ENCODE assay signal across 8 mouse cellular contexts in the genomic region with DNA sequence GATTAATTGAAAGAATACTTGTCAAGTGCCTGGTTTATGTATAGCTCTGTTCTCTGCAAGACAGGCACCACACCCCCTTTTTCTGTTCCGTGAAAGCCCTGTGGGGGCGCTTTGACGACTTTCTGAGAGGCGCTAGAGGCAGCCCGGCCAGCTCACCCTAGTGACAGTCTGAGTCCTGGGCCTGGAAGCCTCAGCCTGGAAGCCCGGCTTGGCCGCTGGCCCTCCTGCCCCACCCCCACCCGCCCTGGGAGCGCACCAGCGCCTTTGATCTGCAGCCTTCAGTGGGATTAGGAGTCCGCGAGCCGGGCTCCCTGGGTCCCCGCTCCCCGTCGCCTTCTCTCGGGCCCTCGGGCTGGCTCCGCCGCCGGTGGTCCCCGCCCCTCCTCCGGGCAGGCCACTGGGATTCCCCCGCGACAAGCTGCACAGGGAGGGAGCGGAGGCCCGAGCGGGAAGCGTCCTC. TPM values are rescaled to one million over a fixed set of nuclear protein-coding genes. Genes with fewer than 3 reads are reported as not detected.
DNase-seq lines count a peak whose midpoint lies in the region; ATAC-seq lines count a peak whose summit lies in the region.

No protein-coding gene starts in this region.

- H3K36me3 ChIP-seq in hindbrain, embryonic 15.5 days = no peaks in the 10 kb centered on the region

- peak; percentile 56 for DNase-seq in WW6 (ENCODE audit: low read depth, low spot score)
- DNase-seq in cerebellum, postnatal 25 days = peak; percentile 77 to 87
- peak; percentile 82 for DNase-seq in gastrocnemius, adult 18-20 months (ENCODE audit: low spot score)
- peak; percentile 58 to 76 for DNase-seq in layer of hippocampus, postnatal 25 days (ENCODE audit: extremely low spot score in 1 of 2, low spot score in 1 of 2)
- DNase-seq in lung, postnatal 10 days = peak; percentile 95
- peak; percentile 92 for DNase-seq in retina, postnatal 1 day
- peak; percentile 80 for DNase-seq in thymus, postnatal 4 days

- no peaks in the 10 kb centered on the region for H3K9me3 ChIP-seq in hindbrain, embryonic 15.5 days

- H3K27me3 ChIP-seq in hindbrain, embryonic 15.5 days = peaks cover 30% of the 10 kb centered on the region

- H3K4me1 ChIP-seq in hindbrain, embryonic 15.5 days (replicated peaks) = peaks cover 44% of the 10 kb centered on the region

- peak overlapping the region; percentile 55; the same call in 1 of the 2 replicates for H3K27ac ChIP-seq in hindbrain, embryonic 15.5 days (replicated peaks)

- 0% methylated on average over 29 of the region's 29 CpGs for WGBS in hindbrain, embryonic 15.5 days

- peak overlapping the region; percentile 93 for H3K4me2 ChIP-seq in hindbrain, embryonic 15.5 days

- peak; percentile 79 for ATAC-seq in hindbrain, embryonic 15.5 days (ENCODE audit: low FRiP score, low read depth)

- peak overlapping the region; percentile 45 for H3K4me3 ChIP-seq in hindbrain, embryonic 15.5 days

- peak overlapping the region; percentile 43 for H3K9ac ChIP-seq in hindbrain, embryonic 15.5 days

RNA-seq across cellular contexts. Expression of a gene that starts 41.4 kb away (rescaled TPM):
- total RNA-seq in gastrocnemius, adult 18-20 months (2021) = under 1 TPM; 0.23 to 0.64 TPM
- polyA plus RNA-seq in hindbrain, embryonic 15.5 days (2015; fragmentation: Nextera tagmentation; extraction: Ambion mirVana) = 12.2 and 12.9 TPM in 2 replicates
- 10 to 100 TPM; 19.4 to 25.7 TPM for total RNA-seq in layer of hippocampus, postnatal 25 days (2021)

Comparison
In these comparisons a context has a peak if more than half of its experiments do, and no peak if none do; other contexts are left out.
1. Peak in every context shown above with its lines: DNase-seq, ATAC-seq, H3K4me3 ChIP-seq and H3K27ac ChIP-seq.
2. RNA of a gene that starts 41.4 kb away (total RNA-seq): 19.4 to 25.7 TPM in layer of hippocampus, postnatal 25 days; 0.23 to 0.64 TPM in gastrocnemius, adult 18-20 months; every median in the first group is over 10 times any median in the second.